Mouse (Mus musculus) forebrain, postnatal 0 days (tissue): ENCODE results near the gene AC170998.1. TPM values are rescaled to one million over a fixed set of nuclear protein-coding genes. Genes with fewer than 3 reads are reported as not detected.

Experiments used
- ATAC-seq: fragments of 200-750 bp; cut with Nextera tagmentation; 2 replicates; pipeline ENCODE4 v1.8.0; 2017; ENCODE audit warnings: mild to moderate bottlenecking, moderate library complexity
- DNase-seq: peaks from one replicate; pipeline ENCODE4 v3.0.0-alpha.2; 2015
- H3K27ac ChIP-seq: fragments of 300-500 bp; sonication (generic); 2 replicates; pipeline ENCODE4 v1.5.1; 2014; ENCODE audit warnings: low read depth, mild to moderate bottlenecking, antibody characterized with exemption, low read length, moderate library complexity, mixed read lengths
- H3K27me3 ChIP-seq: fragments of 300-500 bp; sonication (generic); 2 replicates; pipeline ENCODE4 v1.6.1; 2014; ENCODE audit warnings: mild to moderate bottlenecking, low read length, mixed read lengths; ENCODE audit not compliant: insufficient read depth
- H3K36me3 ChIP-seq: fragments of 300-500 bp; sonication (generic); 2 replicates; pipeline ENCODE4 v1.6.1; 2014; ENCODE audit warnings: mild to moderate bottlenecking, moderate library complexity; ENCODE audit not compliant: insufficient read depth
- H3K4me1 ChIP-seq: fragments of 300-500 bp; sonication (generic); 2 replicates; pipeline ENCODE4 v1.6.1; 2014; ENCODE audit warnings: antibody characterized with exemption; ENCODE audit not compliant: insufficient read depth
- H3K4me2 ChIP-seq: fragments of 300-500 bp; sonication (generic); 2 replicates; pipeline ENCODE4 v1.6.1; 2014; ENCODE audit warnings: low read depth, mild to moderate bottlenecking, moderate library complexity
- H3K4me3 ChIP-seq: fragments of 300-500 bp; sonication (generic); 2 replicates; pipeline ENCODE4 v1.5.1; 2014; ENCODE audit warnings: low read depth, low read length, mixed read lengths
- H3K9ac ChIP-seq: fragments of 300-500 bp; sonication (generic); 2 replicates; pipeline ENCODE4 v1.6.1; 2014; ENCODE audit warnings: mild to moderate bottlenecking
- H3K9me3 ChIP-seq: fragments of 300-500 bp; sonication (generic); 2 replicates; pipeline ENCODE4 v1.6.1; 2016; ENCODE audit warnings: low read length
- CTCF ChIP-seq: sonication (generic); IDR thresholded peaks from 2 replicates; pipeline ENCODE4 v1.5.1; 2016; ENCODE audit warnings: antibody characterized with exemption, control low read depth, low read depth
- WGBS: fragments of 180-500 bp; shearing (Covaris S2); extraction: QIAGEN DNeasy Blood & Tissue Kit; methylation state at CpG from one replicate; pipeline ENCODE4 v1.1.7; 2014; 5-methylcytosine and 5-hydroxymethylcytosine counted together
- polyA plus RNA-seq: library from polyadenylated mRNA; unstranded; fragments of >200 nt; fragmentation: Nextera tagmentation; extraction: Ambion mirVana; gene quantifications from 2 replicates; pipeline ENCODE4 v1.2.1, GENCODE M21; 2015
- total RNA-seq: library from RNA; depleted of rRNA; stranded (reverse); fragments of >200 nt; gene quantifications from 2 replicates; pipeline ENCODE4 v1.2.3, GENCODE M21; 2014

The AC170998.1 gene
- total and polyA plus RNA-seq, 2 experiments from 2014 or later, result 1.7 to 5.6 TPM

DNA sequence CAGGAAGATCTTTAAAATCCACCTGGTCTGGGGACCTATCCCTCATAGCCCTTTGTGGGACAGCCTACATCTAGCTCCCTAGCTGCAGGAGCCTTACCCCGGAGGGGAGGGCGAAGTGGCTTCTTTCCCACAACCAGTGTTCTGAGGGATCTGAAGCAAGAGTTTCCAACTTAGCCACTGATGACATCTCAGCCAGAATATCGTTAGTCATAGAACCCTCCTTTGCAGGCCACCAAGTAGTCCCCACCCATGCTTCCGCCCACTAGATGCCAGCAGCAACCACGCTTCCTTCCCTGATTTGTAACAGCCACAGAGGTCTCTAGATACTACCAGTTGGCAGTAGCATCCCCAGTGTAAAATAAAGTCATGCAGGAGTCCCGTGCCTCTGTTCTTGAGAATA is 24.7 kb downstream of the AC170998.1 start:
- ATAC-seq, result no peak
- H3K4me2 ChIP-seq, result no peak overlapping the region
- WGBS, result 86% methylated on average over 6 of the region's 6 CpGs

DNA sequence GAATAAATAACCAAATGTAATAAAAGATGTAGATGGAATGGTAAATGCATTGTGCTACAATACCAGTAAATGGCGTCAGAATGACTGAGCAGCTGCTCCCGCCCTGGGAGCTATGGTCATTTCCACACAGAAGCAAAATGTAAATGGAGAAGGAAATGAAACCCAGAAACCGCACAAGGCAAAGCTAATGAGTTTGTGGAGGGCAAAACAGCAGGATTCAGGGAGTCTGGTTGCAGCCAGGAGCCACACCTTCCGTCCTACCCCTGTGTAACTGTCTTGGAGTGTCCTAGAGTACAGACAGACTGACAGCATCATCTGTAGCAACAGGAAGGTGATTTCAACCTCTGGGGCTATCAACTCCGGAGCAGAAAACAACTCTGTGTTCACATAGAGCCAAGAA is 30.6 kb downstream of the AC170998.1 start:
- no peak overlapping the region for H3K27ac ChIP-seq
- no peak for TF ChIP-seq CTCF

More for the DNA sequence above, 24.7 kb downstream of the AC170998.1 start:
- Histone ChIP-seq H3K9ac (no peak overlapping the region), H3K27me3 (no peaks in the 10 kb centered on the region), H3K4me1 (no peaks in the 10 kb centered on the region), H3K36me3 (peaks cover 35% of the 10 kb centered on the region), H3K9me3 (no peaks in the 10 kb centered on the region), H3K4me3 (no peak overlapping the region), H3K27ac (no peak overlapping the region)
- no peak for TF ChIP-seq CTCF
- no peak for DNase-seq

DNA sequence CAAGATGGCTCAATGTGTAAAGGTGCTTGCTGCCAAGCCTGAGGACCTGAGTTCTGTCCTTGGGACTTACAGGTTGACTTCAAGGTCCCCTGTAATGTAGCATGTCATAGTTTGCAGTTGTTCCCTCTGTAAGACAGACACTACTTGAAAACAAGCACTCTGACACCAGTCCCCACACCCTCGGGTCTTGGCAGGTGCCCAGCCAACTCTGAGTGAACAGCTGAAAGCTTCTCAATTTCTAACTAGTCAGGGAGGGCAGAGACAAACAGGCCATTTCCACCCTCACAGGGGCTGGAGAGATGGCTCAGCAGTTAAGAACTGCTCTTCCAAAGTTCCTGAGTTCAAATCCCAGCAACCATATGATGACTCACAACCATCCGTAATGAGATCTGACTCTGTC is 31.6 kb downstream of the AC170998.1 start:
- Histone ChIP-seq H3K4me3 (no peak overlapping the region), H3K9me3 (no peaks in the 10 kb centered on the region), H3K36me3 (no peaks in the 10 kb centered on the region), H3K27me3 (no peaks in the 10 kb centered on the region), H3K27ac (no peak overlapping the region), H3K9ac (no peak overlapping the region), H3K4me2 (no peak overlapping the region), H3K4me1 (no peaks in the 10 kb centered on the region)
- ATAC-seq (no peak), DNase-seq (no peak)
- TF ChIP-seq CTCF, result no peak
- 61% methylated on average over 2 of the region's 2 CpGs for WGBS

More for the DNA sequence above, 30.6 kb downstream of the AC170998.1 start:
- no peak overlapping the region for H3K9ac ChIP-seq
- no peak overlapping the region for H3K4me2 ChIP-seq
- H3K4me1 ChIP-seq, result no peaks in the 10 kb centered on the region
- DNase-seq (no peak), ATAC-seq (no peak)
- H3K9me3 ChIP-seq, result no peaks in the 10 kb centered on the region
- no peak overlapping the region for H3K4me3 ChIP-seq
- WGBS, result 74% methylated on average over 5 of the region's 5 CpGs
- H3K36me3 ChIP-seq, result no peaks in the 10 kb centered on the region
- no peaks in the 10 kb centered on the region for H3K27me3 ChIP-seq

DNA sequence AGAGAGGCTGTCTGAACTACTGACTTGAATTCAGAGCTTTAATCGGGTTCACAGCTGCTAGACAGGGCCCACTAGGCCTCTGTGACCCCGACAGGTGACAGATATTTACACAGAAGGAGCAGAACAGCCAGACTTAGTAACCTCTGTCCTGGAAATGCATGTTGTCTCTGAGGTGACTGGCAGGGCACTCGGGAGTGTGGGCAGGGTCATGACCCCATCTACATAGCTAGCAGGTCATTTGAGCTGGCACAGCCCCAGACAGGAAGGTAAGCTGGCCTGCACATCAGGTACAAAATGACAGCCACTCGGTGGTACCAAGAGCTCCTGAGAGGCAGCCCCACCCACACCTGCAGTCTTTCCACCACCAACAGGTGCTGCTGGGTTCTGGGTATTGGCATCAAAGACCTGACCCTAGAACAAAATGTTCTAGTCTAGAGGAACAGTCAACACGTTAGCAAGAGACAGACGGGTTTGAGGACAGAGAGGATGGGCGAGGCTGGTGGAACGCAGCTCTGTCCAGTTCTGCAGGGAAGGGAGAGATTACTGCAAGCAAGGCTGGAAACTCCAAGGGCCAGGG is 34.9 kb downstream of the AC170998.1 start:
- Histone ChIP-seq H3K27ac (no peak overlapping the region), H3K27me3 (no peaks in the 10 kb centered on the region), H3K9ac (no peak overlapping the region), H3K4me1 (no peaks in the 10 kb centered on the region), H3K4me3 (no peak overlapping the region), H3K9me3 (no peaks in the 10 kb centered on the region), H3K36me3 (no peaks in the 10 kb centered on the region), H3K4me2 (no peak overlapping the region)
- DNase-seq (no peak), ATAC-seq (no peak)
- TF ChIP-seq CTCF, result no peak
- 81% methylated on average over 8 of the region's 8 CpGs for WGBS

DNA sequence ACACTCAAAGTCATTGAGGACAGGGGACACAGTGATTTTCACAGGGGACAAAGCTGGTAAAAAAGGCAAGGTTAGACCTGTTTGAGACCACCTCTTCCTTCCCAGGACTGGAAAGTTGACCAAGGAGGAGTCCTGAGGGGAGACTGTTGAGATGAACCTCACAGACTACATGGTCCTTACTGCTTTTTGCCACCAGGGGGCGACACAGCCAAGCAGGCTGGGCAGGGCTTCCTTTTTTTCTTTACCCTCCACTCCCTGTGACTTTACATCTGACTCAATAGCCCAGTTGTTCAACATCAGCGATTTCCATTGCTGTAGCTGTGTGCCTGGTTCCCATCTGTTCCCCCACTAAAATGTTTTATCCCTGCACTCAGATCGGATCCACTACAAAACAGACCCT is 36.0 kb downstream of the AC170998.1 start:
- Histone ChIP-seq H3K4me3 (no peak overlapping the region), H3K27me3 (no peaks in the 10 kb centered on the region), H3K4me2 (no peak overlapping the region), H3K9ac (no peak overlapping the region), H3K27ac (no peak overlapping the region), H3K4me1 (no peaks in the 10 kb centered on the region), H3K36me3 (no peaks in the 10 kb centered on the region), H3K9me3 (no peaks in the 10 kb centered on the region)
- ATAC-seq (no peak; the same call in 1 of the 2 replicates), DNase-seq (peak; percentile 50)
- peak; percentile 81 for TF ChIP-seq CTCF
- WGBS, result 12% methylated on average over 3 of the region's 3 CpGs

DNA sequence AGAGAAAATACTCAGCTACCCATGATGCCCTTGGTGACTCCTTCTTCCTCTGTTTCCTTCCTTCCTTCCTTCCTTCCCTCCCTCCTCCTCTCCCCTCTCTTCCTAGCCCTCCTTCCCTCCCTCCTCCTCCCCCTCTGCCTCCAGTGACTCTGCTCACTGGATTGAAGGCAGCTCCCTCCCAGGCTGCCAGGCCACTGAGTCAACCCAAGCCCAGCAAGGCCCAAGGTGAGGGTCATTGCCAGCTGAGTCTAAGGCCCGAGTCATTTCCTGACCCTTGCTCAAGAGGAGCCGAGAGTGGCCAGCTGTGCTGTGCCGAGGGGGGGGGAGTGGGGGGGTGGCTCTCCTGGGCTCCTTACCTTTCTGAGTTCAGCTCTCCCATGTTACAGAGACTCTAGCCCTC is 40.3 kb downstream of the AC170998.1 start:
- H3K4me1 ChIP-seq, result peaks cover 5% of the 10 kb centered on the region; the same call in 1 of the 2 replicates
- 71% methylated on average over 3 of the region's 3 CpGs for WGBS
- H3K9me3 ChIP-seq, result no peaks in the 10 kb centered on the region
- no peak overlapping the region for H3K9ac ChIP-seq
- no peak overlapping the region for H3K27ac ChIP-seq
- ATAC-seq, result no peak
- H3K36me3 ChIP-seq, result no peaks in the 10 kb centered on the region
- DNase-seq, result no peak
- no peak for TF ChIP-seq CTCF
- peaks cover 26% of the 10 kb centered on the region for H3K27me3 ChIP-seq
- H3K4me2 ChIP-seq, result no peak overlapping the region
- H3K4me3 ChIP-seq, result no peak overlapping the region

DNA sequence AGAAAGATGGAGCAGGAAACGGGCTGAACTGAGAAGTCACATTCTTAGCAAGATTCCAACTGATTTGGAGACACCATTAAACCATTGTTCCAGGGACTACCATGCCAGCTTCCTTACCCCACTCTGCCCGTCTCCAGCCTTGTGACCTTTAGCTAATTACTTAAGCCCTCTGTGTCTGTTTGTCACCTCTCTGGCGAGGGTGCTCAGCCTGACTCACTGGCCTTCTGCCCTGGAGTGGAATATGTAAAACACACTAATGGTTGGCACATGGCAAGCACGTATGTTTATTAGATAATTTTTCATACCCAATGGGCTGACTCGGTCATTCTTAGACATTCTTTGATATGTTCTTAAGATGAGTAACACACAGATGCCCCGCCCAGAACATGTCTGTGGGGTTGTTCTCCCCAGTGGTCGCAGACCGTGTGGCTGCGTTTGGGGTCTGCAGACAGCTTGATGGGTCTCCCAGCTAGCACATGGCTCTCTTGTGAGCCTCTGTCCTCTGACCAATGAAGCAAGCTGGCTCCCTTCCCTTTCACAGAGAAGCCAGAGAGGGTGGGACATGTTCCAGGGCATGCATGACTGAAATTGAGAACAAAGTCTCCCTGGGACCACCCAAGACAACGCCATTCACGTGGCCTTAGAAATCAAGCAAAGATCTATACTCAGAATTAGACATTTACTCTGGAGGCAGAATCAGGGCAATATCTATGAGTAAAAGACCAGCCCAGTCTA is 41.1 kb downstream of the AC170998.1 start:
- Histone ChIP-seq H3K36me3 (no peaks in the 10 kb centered on the region), H3K4me1 (peaks cover 5% of the 10 kb centered on the region; the same call in 1 of the 2 replicates), H3K4me3 (no peak overlapping the region), H3K9me3 (no peaks in the 10 kb centered on the region), H3K27ac (no peak overlapping the region), H3K27me3 (peaks cover 26% of the 10 kb centered on the region), H3K4me2 (no peak overlapping the region), H3K9ac (no peak overlapping the region)
- no peak for ATAC-seq
- no peak for DNase-seq
- 74% methylated on average over 11 of the region's 11 CpGs for WGBS
- TF ChIP-seq CTCF, result no peak
